Mouse (Mus musculus) CH12.LX (cell line): ENCODE results near the gene Pced1b.
A peak's percentile ranks its signal among the peaks of the same experiment; 100 is the strongest.

Source experiments
- CHD1 ChIP-seq: IDR thresholded peaks from 2 replicates; pipeline ENCODE4 v1.6.1; 2012; ENCODE audit warnings: low read depth, low read length, improper control_type of control experiment, inconsistent platforms
- CHD2 ChIP-seq: IDR thresholded peaks from 2 replicates; pipeline ENCODE4 v1.6.1; 2011; ENCODE audit warnings: low read length, improper control_type of control experiment
- CTCF ChIP-seq, 2 experiments: IDR thresholded peaks in 1 of 2; conservative IDR thresholded peaks in 1 of 2; 2 replicates each; pipeline ENCODE4 v1.5.1; 2011 to 2012; ENCODE audit warnings: low read depth in 2 of 2, low read length in 2 of 2, improper control_type of control experiment in 1 of 2, inconsistent platforms in 1 of 2, mild to moderate bottlenecking in 1 of 2, moderate library complexity in 1 of 2
- EP300 ChIP-seq: IDR thresholded peaks from 2 replicates; pipeline ENCODE4 v1.6.1; 2011; ENCODE audit warnings: low read length, improper control_type of control experiment
- ETS1 ChIP-seq: conservative IDR thresholded peaks from 2 replicates; pipeline ENCODE4 v1.6.1; 2012; ENCODE audit warnings: low read depth, mild to moderate bottlenecking, inconsistent platforms, low read length, improper control_type of control experiment, moderate library complexity
- JUN ChIP-seq: IDR thresholded peaks from 2 replicates; pipeline ENCODE4 v1.6.1; 2011; ENCODE audit warnings: low read depth, mild to moderate bottlenecking, low read length, improper control_type of control experiment, moderate library complexity; ENCODE audit not compliant: insufficient read depth
- KAT2A ChIP-seq: IDR thresholded peaks from 2 replicates; pipeline ENCODE4 v1.6.1; 2012; ENCODE audit warnings: low read length, improper control_type of control experiment, inconsistent platforms; ENCODE audit not compliant: insufficient replicate concordance
- MAFK ChIP-seq: IDR thresholded peaks from 2 replicates; pipeline ENCODE4 v1.6.1; 2011; ENCODE audit warnings: low read length, improper control_type of control experiment; ENCODE audit not compliant: insufficient replicate concordance
- NRF1 ChIP-seq: IDR thresholded peaks from 2 replicates; pipeline ENCODE4 v1.6.1; 2014; ENCODE audit warnings: low read depth, mild to moderate bottlenecking, inconsistent platforms, low read length, improper control_type of control experiment, moderate library complexity
- POLR2A ChIP-seq: IDR thresholded peaks from 2 replicates; pipeline ENCODE4 v1.6.1; 2011; ENCODE audit warnings: low read depth, mild to moderate bottlenecking, improper control_type of control experiment, low read length
- POLR2AphosphoS2 ChIP-seq: IDR thresholded peaks from 2 replicates; pipeline ENCODE4 v1.6.1; 2011; ENCODE audit warnings: low read depth, low read length, improper control_type of control experiment
- UBTF ChIP-seq: IDR thresholded peaks from 2 replicates; pipeline ENCODE4 v1.6.1; 2012; ENCODE audit warnings: low read depth, mild to moderate bottlenecking, inconsistent platforms, low read length, improper control_type of control experiment, moderate library complexity
- ZKSCAN1 ChIP-seq: IDR thresholded peaks from 2 replicates; pipeline ENCODE4 v1.6.1; 2012; ENCODE audit warnings: low read depth, inconsistent platforms, low read length, improper control_type of control experiment, borderline replicate concordance
- ZNF384 ChIP-seq: IDR thresholded peaks from 2 replicates; pipeline ENCODE4 v1.6.1; 2012; ENCODE audit warnings: low read depth, low read length, improper control_type of control experiment, inconsistent platforms

DNA sequence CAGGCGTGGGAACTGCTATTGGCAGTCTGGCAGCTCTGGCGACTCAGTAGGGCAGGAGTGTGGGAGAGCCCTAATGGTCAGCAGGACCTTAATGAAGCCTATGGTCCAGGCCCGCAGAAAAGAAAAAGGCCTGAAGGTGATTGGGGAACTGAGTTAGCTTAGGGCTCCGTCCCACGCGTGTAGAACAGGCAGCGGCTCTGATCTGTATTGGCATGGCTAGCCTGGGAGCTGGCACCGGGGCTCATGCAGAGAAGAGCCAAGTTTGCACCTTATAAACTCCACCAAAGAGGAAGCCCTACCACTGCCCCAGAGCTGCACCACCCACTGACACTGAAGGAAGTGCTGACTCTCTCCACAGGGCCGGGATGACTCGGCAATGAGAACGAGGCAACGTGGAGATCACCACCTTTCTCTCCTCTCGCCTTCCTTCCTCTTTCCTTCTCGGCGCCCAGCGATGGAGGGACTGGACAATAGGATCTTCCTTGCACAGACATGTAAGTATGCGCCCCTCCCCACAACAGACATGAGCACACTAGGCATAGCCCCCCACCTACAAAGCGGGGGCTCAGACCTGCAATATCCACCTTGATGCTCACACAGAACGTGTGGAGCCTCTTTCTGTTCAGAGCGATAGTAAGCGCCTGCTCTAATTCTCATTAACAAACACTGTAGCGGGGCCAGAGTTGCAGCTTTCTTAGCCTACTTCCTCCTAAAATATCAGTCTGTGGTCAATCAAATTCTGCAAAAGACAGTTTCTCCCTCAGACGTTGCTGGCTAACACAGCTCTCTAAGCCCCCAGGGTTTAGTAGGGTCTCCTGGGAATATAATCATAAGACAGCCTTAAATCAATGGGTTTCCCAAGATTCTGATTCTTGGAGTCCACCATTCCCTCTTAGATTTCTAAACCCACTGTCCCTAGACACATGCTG, 114.2 kb downstream of the Pced1b start:
- TF ChIP-seq JUN, result no peak
- peak; percentile 66 for TF ChIP-seq POLR2A
- no peak for TF ChIP-seq KAT2A
- peak; percentile 4; the same call in 1 of the 2 replicates for TF ChIP-seq ETS1
- TF ChIP-seq EP300, result peak; percentile 47; the same call in 1 of the 2 replicates
- no peak for TF ChIP-seq CTCF (conservative IDR thresholded peaks at IDR 0.05 in 1 of 2, IDR thresholded peaks at IDR 0.05 in 1 of 2; ENCODE audit: low read depth in 2 of 2, low read length in 2 of 2)
- no peak for TF ChIP-seq ZNF384
- TF ChIP-seq POLR2AphosphoS2, result no peak
- TF ChIP-seq NRF1, result no peak
- TF ChIP-seq ZKSCAN1, result no peak
- peak; percentile 54; the same call in 1 of the 2 replicates for TF ChIP-seq UBTF
- peak; percentile 63; the same call in 1 of the 2 replicates for TF ChIP-seq CHD1
- TF ChIP-seq MAFK, result 0 out of 2 replicates have a peak, but pooled peaks have one; percentile 57
- TF ChIP-seq CHD2, result no peak
